Comparison of ENCODE assay signal across 25 mouse cellular contexts in the genomic region with DNA sequence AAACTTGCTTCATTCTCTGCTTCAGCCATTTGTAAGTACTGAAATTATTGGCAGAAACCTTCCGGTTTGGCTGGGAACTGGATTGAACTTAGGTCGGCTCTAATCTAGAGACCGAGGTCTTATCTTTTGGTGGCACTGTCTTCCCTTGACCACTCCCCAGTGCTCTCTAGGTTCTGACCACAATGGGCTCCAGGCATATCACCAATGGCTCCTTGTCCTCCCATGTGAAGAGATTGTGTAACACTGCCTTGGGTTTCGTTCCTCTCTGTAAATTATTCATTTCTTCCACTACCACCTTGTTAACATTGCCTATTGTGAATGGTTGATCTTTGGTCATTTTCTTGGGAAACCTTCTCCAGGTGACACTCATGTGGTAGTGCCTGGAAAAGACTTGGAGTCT. TPM values are rescaled to one million over a fixed set of nuclear protein-coding genes. Genes with fewer than 3 reads are reported as not detected.
DNase-seq lines count a peak whose midpoint lies in the region; ATAC-seq and TF ChIP-seq lines count a peak whose summit lies in the region.
"Had no signal": no experiment of that assay in that cellular context is flagged by ENCODE, and none has a peak within 500 bp of the region (broad histone marks: within the 10 kb centered on the region; RNA-seq: fewer than 3 reads in every experiment).

No protein-coding gene starts in this region.

- peak; percentile 32 for ATAC-seq in liver, postnatal 0 days
- ATAC-seq in forebrain, embryonic 16.5 days, result no peak
- ATAC-seq: forebrain, embryonic 14.5 days; hindbrain, postnatal 0 days; lung, postnatal 0 days; midbrain, embryonic 13.5 days had no signal

- H3K27ac ChIP-seq in MEL (ENCODE audit: control insufficient read depth, low read depth, low read length), result no peak overlapping the region
- no peak overlapping the region for H3K27ac ChIP-seq in liver, postnatal 0 days (ENCODE audit: low read depth)
- no peak overlapping the region for H3K27ac ChIP-seq in forebrain, embryonic 16.5 days (ENCODE audit: low read length)
- H3K27ac ChIP-seq: embryonic facial prominence, embryonic 13.5 days; hindbrain, postnatal 0 days; limb, embryonic 10.5 days; liver, embryonic 15.5 days; midbrain, embryonic 13.5 days had no signal

- TF ChIP-seq EP300 in MEL (IDR thresholded peaks at IDR 0.05; ENCODE audit: low read depth in 1 of 2, low read length in 2 of 2), result no peak; a peak in 1 of 4 replicates
- no peak for TF ChIP-seq EP300 in liver, postnatal 0 days (IDR thresholded peaks at IDR 0.05; ENCODE audit: low read depth)

- no peak for TF ChIP-seq POLR2A in MEL (IDR thresholded peaks at IDR 0.05; ENCODE audit: control insufficient read depth in 1 of 2, insufficient read depth in 1 of 2, low read depth in 1 of 2, low read length in 2 of 2, poor library complexity in 1 of 2)

- no peaks in the 10 kb centered on the region for H3K27me3 ChIP-seq in MEL (ENCODE audit: control insufficient read depth in 1 of 2, insufficient read depth in 2 of 2, low read length in 2 of 2)
- H3K27me3 ChIP-seq in liver, postnatal 0 days (ENCODE audit: insufficient read depth, low read length), result no peaks in the 10 kb centered on the region
- no peaks in the 10 kb centered on the region for H3K27me3 ChIP-seq in forebrain, embryonic 16.5 days (replicated peaks; ENCODE audit: control insufficient read depth, insufficient read depth, low read length)
- H3K27me3 ChIP-seq: embryonic facial prominence, embryonic 13.5 days; heart, embryonic 12.5 days; liver, embryonic 15.5 days; midbrain, embryonic 13.5 days had no signal

- H3K36me3 ChIP-seq in MEL (ENCODE audit: control insufficient read depth in 1 of 2, insufficient read depth in 2 of 2, low read length in 2 of 2), result peaks cover 0 to 30% of the 10 kb centered on the region in 2 experiments; a peak in 2 of 4 replicates
- no peaks in the 10 kb centered on the region for H3K36me3 ChIP-seq in liver, postnatal 0 days (replicated peaks; ENCODE audit: insufficient read depth, low read length)
- no peaks in the 10 kb centered on the region for H3K36me3 ChIP-seq in forebrain, embryonic 16.5 days (ENCODE audit: control insufficient read depth, insufficient read depth)
- H3K36me3 ChIP-seq: embryonic facial prominence, embryonic 13.5 days; heart, embryonic 12.5 days; limb, embryonic 10.5 days; liver, embryonic 15.5 days; midbrain, embryonic 13.5 days had no signal

- no peak for TF ChIP-seq CTCF in MEL (IDR thresholded peaks at IDR 0.05 in 2 of 3, conservative IDR thresholded peaks at IDR 0.05 in 1 of 3; ENCODE audit: control insufficient read depth in 1 of 3, insufficient read depth in 1 of 3, low read depth in 2 of 3, low read length in 3 of 3, poor library complexity in 1 of 3, severe bottlenecking in 1 of 3)
- no peak for TF ChIP-seq CTCF in liver, postnatal 0 days (IDR thresholded peaks at IDR 0.05; ENCODE audit: low read depth)

- H3K9me3 ChIP-seq in MEL (replicated peaks; ENCODE audit: insufficient read depth, low read length), result no peaks in the 10 kb centered on the region
- H3K9me3 ChIP-seq in liver, postnatal 0 days (ENCODE audit: low read length), result no peaks in the 10 kb centered on the region
- no peaks in the 10 kb centered on the region for H3K9me3 ChIP-seq in forebrain, embryonic 16.5 days (ENCODE audit: control insufficient read depth, low read length)
- H3K9me3 ChIP-seq: embryonic facial prominence, embryonic 13.5 days; heart, embryonic 12.5 days; limb, embryonic 10.5 days; liver, embryonic 15.5 days; midbrain, embryonic 13.5 days had no signal

- no peaks in the 10 kb centered on the region for H3K79me2 ChIP-seq in MEL (ENCODE audit: control insufficient read depth, insufficient read depth, low read length, poor library complexity)

- WGBS in liver, postnatal 0 days (ENCODE audit: insufficient replicate concordance), result 31% methylated on average over 4 of the region's 4 CpGs
- WGBS in forebrain, embryonic 16.5 days, result 97% methylated on average over 4 of the region's 4 CpGs

- no peak overlapping the region for H3K4me3 ChIP-seq in MEL (ENCODE audit: control insufficient read depth in 1 of 2, insufficient read depth in 1 of 2, low read depth in 2 of 2, low read length in 2 of 2)
- no peak overlapping the region for H3K4me3 ChIP-seq in liver, postnatal 0 days (ENCODE audit: low read depth, low read length)
- H3K4me3 ChIP-seq in forebrain, embryonic 16.5 days (replicated peaks; ENCODE audit: low read length), result no peak overlapping the region
- H3K4me3 ChIP-seq: embryonic facial prominence, embryonic 13.5 days; heart, embryonic 12.5 days; limb, embryonic 10.5 days; liver, embryonic 15.5 days; midbrain, embryonic 13.5 days had no signal

- no peak overlapping the region for H3K9ac ChIP-seq in MEL (ENCODE audit: control insufficient read depth, low read depth, low read length, poor library complexity, severe bottlenecking)
- H3K9ac ChIP-seq in liver, postnatal 0 days (replicated peaks), result no peak overlapping the region
- no peak overlapping the region for H3K9ac ChIP-seq in forebrain, embryonic 16.5 days (replicated peaks; ENCODE audit: low read depth, low read length)
- H3K9ac ChIP-seq: embryonic facial prominence, embryonic 13.5 days; heart, embryonic 12.5 days; liver, embryonic 15.5 days; midbrain, embryonic 13.5 days had no signal

- no peak for TF ChIP-seq RAD21 in MEL (IDR thresholded peaks at IDR 0.05; ENCODE audit: low read depth, low read length)

- no peak overlapping the region for H3K4me2 ChIP-seq in liver, postnatal 0 days (ENCODE audit: low read depth, low read length)
- no peak overlapping the region for H3K4me2 ChIP-seq in forebrain, embryonic 16.5 days (ENCODE audit: low read length)
- H3K4me2 ChIP-seq: embryonic facial prominence, embryonic 13.5 days; heart, embryonic 12.5 days; liver, embryonic 15.5 days; midbrain, embryonic 13.5 days had no signal

- peak; percentile 98 for DNase-seq in 416B (ENCODE audit: low read depth)
- DNase-seq in MEL (ENCODE audit: low read depth, low spot score), result no peak
- DNase-seq in liver, result peak; percentile 29
- DNase-seq in liver, postnatal 0 days, result no peak
- no peak for DNase-seq in cerebellum, adult 9-11 months
- DNase-seq in right cerebral cortex, postnatal 4 days, result no peak
- DNase-seq: cerebellum, adult 11 months; cerebellum, postnatal 14 days; gastrocnemius, postnatal 10 days; heart, adult 18-20 months; heart, postnatal 10 days; kidney, adult 18-20 months; kidney, postnatal 10 days; right cerebral cortex, postnatal 14 days; spleen, adult 18-20 months; thymus, postnatal 4 days had no signal

- peaks cover 23 to 40% of the 10 kb centered on the region in 2 experiments for H3K4me1 ChIP-seq in MEL (ENCODE audit: control insufficient read depth in 1 of 2, insufficient read depth in 2 of 2, low read length in 2 of 2)
- peaks cover 30% of the 10 kb centered on the region for H3K4me1 ChIP-seq in liver, postnatal 0 days (ENCODE audit: insufficient read depth)
- no peaks in the 10 kb centered on the region for H3K4me1 ChIP-seq in forebrain, embryonic 16.5 days (replicated peaks; ENCODE audit: control insufficient read depth, insufficient read depth, low read length)

TF ChIP-seq in MEL, 35 proteins besides CTCF, POLR2A, EP300 and RAD21:
- TF ChIP-seq TCF12 (IDR thresholded peaks at IDR 0.05; ENCODE audit: low read depth, low read length), result 0 out of 2 replicates have a peak, but pooled peaks have one; percentile 39
- TF ChIP-seq NRF1 (IDR thresholded peaks at IDR 0.05; ENCODE audit: insufficient read depth, low read depth, low read length, poor library complexity, severe bottlenecking), result no peak
- peak; percentile 47; the same call in 1 of the 2 replicates for TF ChIP-seq GATA1 (IDR thresholded peaks at IDR 0.05; ENCODE audit: low read depth, low read length)

RNA-seq across cellular contexts. Expression of a gene that starts 56.7 kb away (rescaled TPM):
- total RNA-seq in MEL (2012; rRNA removed), result 0.20 and 0.27 TPM in 2 replicates
- polyA plus RNA-seq in MEL (2012; ENCODE audit: insufficient read depth in 1 of 2, insufficient read length in 2 of 2, low read depth in 1 of 2, low replicate concordance in 2 of 2, missing spikeins in 1 of 2), result under 1 TPM in 1 of 2 experiments, not detected in 1; 0.32 TPM
- 23.5 and 24.6 TPM in 2 replicates for polyA plus RNA-seq in liver, postnatal 0 days (2015; fragmentation: Nextera tagmentation; extraction: Ambion mirVana)
- polyA plus RNA-seq in forebrain, embryonic 16.5 days (2015; fragmentation: Nextera tagmentation; extraction: Ambion mirVana), result 4.0 and 5.0 TPM in 2 replicates

Comparison
In these comparisons a context has a peak if more than half of its experiments do, and no peak if none do; other contexts are left out.
1. DNase-seq: peak in 416B (single experiment) and liver (single experiment); none in MEL (single experiment), liver, postnatal 0 days (single experiment), cerebellum, adult 9-11 months (single experiment) and right cerebral cortex, postnatal 4 days (single experiment).